Mouse (Mus musculus) frontal cortex, adult 2 months (tissue): ENCODE data around the gene Srgap2. TPM values are rescaled to one million over a fixed set of nuclear protein-coding genes. Genes with fewer than 3 reads are reported as not detected.
"Not testable (repeated sequence)": the region's sequence is repeated elsewhere in the genome, so short reads cannot be mapped to it uniquely, and the experiment has no call there.

Source experiments
- DNase-seq, 2 experiments: peaks; one replicate each; pipeline ENCODE4 v3.0.0; 2022; ENCODE audit warnings: low spot score in 1 of 2; ENCODE audit errors: extremely low spot score in 1 of 2
- polyA plus RNA-seq: library from polyadenylated mRNA; depleted of rRNA; stranded (reverse); fragments of >200 nt; gene quantifications from 2 replicates; pipeline ENCODE4 v1.2.3, GENCODE M21; 2012; rRNA removed

Gene Srgap2
- polyA plus RNA-seq = 42.7 and 48.4 TPM in 2 replicates

DNA sequence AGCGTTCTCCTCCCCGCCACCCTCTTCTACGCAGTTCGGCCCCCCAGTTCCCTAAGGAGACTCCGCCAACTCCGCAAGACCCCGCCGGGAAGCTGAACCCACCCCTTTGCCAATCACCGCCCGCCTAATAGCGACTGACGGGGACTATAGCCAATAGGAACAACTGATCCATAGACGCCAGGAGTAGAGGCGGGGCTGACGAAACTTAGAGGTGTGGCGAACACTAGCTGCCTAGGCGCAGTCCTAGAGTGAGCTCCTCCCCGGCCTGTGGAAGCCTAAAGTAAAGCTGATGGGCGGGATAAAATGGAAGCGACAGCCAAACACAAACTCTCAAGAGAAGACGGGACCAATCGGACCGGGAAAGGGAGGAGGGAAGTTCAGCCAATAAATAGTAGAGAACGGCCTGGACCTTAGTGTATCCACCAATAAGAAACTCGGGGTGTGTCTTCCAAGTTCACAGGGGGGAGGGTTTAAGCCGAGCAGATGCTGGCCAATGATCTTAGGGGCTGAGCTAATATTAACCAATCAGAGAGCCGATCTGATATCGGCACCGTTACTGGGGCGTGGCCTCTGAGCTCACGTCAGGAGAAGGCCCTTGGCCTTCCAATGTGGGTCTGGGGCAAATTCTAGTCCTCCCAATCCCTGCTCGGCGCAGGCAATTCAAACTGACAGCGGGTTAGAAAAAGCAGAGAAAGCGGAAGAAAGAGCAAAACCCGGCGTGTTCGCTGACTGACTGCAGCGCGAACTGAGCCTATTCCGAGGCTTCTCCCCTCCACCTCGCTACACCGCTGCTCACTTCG lies at the start of gene Srgap2, which contains the start of gene Fam72a:
Srgap2 (minus strand) TSS at position 72 of the 800 bp plus-strand sequence.
Fam72a (plus strand) TSS at position 623 of the 800 bp plus-strand sequence.
- peak; percentile 99 to 100 for DNase-seq

DNA sequence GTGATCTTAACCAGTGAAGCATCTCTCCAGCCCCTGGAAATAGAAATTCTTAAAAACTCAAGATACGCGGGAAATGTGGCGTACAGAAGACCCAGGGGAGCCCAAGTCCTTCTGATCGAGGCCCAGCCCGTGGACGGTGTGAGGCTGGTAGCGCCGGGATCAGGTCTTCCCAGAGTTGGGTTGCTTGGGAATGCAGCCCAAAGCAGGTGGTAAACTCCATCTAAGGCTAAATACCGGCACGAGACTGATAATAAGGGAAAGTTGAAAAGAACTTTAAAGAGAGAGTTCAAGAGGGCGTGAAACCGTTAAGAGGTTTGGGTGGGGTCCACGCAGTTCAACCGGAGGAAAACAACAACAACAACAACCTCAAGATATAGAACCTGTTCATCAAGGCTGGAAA lies 46.6 kb upstream of the Srgap2 start:
- no peak for DNase-seq

DNA sequence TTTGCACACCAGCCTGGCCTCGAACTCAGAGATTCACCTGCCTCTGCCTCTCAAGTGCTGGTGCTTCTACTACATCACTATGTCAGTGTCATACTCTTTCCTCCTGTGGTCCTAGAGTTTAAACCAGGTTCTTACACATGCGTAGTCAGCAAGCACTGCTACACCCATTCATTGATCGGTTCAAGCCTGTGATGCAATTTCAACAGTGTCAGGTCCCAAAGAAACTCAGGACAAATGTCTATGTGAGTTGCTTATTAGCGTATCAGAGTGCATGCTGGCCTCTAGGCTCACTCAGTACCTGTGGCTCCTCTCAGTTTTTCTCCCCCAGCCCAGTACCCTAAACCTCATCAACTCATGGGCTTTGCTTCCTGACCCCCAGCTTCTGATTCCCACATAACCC lies 43.2 kb upstream of the Srgap2 start:
- no peak for DNase-seq

DNA sequence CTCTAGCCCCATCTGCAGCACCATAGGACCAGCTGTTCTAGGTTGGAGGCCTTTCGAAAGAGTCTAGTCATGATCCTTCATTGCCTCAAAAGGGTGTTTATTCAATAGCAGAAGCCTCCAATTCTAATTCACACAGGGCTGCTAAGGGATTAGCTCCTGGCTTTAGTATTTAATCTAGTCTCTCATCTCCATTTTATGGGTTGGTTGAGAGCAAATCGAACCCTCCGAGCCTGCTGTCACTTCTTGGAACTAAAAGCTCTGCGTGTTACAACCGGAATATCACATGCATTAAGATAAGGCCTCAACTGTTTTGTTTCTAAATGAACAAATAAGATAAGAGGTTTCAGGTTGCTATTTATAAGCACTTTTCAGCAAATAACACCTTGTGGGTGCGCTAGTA lies 42.6 kb upstream of the Srgap2 start:
- no peak for DNase-seq

DNA sequence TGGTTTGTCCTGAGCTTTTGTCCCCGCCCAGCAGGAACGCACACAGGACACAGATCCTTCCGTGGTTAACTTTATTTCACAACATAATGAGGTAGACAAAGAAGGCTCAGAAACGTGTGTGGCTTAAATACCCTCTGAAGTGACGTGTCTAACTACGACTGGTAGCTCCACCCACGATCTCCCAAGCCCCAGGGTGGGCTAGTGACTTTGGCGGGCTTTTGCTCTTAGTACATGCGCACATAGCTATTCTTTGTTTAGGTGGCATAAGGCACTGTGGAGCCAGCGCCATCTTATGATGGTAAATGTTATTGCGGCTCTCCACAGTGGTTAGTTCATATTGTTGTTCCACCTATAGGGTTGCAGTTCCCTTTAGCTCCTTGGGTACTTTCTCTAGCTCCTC lies 38.9 kb upstream of the Srgap2 start:
- DNase-seq = not testable (repeated sequence)

DNA sequence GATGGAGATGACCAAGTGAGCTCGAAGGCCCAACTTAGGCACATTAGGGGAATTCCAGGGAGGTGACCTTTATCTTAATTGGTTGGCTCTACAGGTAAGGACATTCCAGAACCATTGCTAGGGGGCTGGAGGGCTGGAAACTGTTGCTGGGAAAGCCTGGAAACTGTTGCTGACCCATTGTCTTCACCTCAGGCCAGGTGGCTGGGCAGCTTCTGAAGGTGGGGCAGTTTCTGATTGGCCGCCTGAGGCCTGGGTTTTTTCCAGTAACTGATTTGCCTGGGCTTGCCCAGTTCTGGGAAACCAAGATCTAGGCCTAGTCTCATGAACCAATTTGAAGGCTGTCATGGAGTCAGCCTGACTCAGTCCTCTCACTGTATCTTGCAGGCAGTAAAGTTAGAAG lies 34.9 kb upstream of the Srgap2 start:
- no peak for DNase-seq

DNA sequence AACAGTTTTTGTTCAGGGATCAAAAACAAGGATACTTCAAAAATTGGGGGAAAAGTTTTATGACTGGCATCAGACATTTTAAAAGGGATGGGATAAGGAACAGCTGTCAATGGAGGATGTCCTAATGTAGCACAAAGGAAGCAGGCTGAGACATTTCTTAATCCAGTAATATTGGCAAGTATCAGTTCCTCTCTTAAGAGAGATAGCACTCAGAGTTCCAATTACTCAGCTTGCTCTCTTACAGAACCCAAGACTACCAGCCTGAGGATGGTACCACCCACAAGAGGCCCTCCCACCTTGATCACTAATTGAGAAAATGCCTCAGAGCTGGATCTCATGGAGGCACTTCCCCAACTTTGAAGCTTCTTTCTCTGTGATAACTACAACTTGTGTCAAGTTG lies 33.3 kb upstream of the Srgap2 start:
- DNase-seq = no peak

DNA sequence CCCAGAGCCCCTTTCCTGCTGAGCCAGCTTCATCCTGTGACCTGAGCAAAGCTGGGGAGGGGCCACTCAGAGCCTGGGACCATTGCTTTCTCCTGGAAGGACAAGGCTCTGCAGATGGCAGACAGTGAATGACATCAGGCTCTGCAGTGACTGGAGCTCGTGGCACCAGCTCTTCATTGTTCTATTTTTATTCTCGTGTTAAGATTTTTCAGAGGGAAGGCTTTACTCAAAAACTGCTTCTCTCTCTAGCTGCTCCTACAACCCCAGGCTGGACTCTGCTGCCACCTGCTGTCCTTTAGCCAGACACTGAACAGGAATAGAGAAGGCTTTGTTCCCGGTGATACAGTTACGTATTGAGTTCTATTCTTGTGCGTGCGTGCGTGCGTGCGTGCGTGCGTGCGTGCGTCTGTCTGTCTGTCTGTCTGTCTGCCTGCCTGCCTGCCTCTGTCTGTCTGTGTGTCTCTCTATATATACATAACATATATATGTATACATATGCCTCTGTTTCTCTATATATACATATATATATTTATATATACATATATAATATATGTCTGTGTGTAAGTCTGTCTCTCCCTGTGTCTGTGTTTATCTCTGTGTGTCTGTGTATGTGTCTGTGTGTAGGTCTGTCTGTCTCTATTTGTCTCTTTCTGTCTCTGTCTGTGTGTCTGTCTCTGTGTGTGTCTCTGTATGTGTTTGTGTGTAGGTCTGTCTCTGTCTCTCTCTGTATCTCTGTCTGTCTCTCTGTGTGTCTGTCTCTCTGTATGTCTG lies 28.1 kb upstream of the Srgap2 start:
- DNase-seq = peak; percentile 76 to 91

DNA sequence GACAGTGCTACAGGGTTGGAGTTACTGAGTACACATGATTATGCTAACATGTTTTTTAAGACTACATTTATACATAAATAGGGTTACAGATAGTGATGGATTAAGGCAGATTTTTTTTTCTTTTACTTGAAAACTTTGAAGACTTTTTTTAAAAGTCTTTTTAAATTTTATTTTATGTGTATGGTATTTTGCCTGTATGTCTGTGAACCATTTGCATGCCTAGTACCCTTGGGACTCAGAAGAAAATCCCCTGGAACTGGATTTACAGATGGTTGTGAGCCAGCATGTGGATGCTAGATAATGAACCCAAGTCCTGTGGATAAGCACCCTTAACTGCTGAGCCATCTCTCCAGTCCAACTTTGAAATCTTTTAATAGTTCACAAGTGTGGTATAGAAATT lies 26.3 kb upstream of the Srgap2 start:
- DNase-seq = no peak

DNA sequence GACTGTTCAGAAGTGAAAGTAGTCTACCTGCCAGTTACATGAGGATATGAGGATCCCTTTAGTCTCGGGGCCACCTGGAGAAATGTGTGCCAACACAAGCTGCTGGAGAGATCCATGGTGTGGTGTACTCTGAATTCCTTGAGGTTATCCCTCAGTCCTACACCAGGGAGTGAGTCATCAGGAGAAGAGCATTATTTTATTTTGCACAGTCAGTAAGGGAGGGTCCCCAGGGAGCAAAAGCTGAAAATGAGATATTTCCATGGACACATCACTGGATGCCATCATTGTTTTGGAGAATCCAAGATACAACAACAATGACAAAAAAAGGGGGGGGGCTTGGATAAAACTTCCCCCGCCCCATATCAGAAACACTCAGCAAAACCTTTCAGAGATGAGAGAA lies 24.8 kb upstream of the Srgap2 start:
- no peak for DNase-seq

DNA sequence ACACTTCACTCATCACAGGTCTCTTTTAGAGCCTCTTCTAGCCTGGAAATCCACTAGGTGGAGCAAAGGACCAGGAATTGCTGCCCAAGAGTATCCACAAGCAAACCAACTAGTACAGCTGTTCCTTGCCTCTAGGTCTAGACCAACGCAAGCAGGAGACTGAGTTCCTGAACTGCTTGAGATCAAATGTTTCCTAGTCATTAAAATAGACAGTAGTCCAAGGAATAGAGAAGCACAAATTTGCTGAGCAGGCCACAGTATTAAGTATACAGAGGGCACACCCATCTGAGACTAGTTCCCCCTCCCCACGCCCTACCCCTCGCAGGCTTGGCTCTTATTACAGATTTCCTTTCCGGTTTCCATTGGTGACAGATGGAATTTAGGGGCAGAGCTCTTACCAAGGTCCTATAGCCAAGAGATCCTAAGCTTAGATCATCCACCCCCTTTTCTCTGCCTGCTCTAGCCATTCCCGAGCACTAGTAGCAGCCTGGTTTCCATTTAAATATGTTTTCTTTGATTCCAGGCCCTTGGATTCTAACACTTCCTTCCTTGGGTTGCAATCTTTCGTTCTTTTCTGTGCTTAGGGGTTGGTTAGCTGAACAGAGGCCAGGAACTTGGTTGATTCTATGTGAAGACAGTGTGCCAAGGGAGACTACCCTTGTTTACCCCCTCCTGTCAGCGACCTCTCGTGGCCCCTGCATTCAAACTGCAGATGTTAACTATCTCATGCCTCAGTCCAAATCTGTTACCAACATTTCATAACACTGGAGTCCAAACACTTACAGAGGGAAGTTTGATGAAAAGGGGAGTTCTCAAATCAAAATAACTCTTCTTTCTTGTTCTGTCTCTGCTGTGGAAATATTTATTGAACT lies 21.6 kb upstream of the Srgap2 start:
- DNase-seq = peak; percentile 53 to 76

DNA sequence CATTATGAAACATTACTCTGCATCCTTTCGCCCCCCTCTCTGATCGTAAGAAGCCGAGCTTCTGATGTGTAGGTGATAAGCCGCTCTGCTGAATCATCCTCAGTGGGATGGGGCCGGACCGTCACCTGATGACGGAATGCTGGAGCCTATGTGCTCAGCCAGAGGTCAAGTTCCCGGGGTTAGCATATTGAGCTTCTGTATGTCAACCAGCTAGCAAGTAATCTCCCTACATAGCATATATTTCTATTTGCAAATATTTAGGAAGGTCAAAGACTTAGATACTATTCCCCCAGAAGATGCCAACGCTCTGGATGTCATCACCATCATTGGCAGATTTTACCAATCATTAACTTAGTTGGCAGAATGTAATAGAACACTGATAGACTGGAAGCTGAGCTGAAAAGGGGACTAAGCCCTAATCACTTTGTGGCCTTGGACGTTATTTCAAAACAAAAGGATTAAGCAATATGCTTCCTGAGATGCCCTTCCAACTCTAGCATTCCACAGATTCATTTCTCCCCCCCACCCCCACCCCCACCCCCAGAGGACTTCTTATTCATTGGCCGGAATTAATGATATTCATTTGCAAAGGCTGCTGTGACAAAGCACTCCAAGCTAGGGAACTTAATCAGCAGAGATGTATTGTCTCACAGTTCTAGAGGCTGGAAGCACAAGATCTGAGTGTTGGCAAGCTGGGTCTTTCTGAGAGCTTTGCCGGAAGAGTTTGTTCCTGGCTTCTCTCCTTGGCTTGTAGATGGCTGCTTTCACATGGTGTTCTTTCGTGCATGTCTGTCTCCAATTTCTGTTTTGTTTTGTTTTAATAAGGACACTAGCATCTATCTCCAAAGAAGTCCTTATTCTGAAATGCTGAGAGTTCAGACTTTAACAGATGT lies 19.9 kb upstream of the Srgap2 start:
- no peak for DNase-seq

DNA sequence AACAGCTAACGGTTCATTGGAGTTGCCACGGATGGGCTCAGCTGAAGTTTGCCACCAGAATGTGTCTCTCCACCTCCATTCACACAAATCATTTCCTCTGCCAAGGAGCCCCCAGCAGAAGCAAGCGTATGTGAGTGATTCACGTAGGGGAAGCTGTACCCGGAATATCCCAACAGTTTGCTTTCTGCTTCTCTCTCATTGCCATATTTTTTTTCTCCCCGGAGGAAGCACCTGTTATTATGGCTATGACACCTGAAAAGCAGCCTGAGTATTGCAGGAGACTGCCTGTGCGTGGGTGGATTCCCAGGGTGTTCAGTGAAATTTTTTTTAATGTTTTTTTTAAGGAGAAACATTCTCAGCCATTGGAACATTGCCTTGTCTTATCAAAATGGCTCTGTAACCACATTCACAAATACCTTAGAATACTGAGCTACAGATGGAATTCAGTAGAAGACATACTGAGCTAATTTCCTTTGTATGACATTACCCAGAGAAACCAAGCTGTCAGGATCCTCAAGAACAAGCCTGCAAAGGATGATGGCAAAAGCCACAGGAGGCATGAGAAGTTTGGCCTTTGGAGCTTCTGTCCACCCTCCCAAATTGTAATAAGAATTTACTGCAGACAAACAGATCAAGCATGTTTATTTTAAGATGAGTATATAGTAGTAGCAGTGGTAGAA lies 16.9 kb upstream of the Srgap2 start:
- peak in 1 of 2 experiments; percentile 43 for DNase-seq

DNA sequence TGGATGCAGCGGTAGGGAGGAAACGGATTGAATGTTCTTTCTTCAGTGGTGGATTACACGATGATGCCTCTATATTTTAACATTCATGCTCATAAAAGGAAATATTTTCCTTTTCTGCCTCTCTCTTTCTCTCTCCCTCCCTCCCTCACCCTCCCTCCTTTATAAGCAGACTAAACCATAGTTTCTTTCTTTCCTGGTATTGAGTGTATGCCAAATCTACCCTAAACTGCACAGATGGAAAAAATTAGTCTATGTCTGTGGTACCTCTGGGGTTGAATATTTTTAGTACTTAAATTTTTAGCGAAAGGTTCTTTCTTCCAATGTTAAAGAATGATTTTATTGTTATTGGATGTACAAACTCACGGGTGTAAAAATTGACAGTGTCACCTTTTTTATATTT lies 14.8 kb upstream of the Srgap2 start:
- DNase-seq = no peak

DNA sequence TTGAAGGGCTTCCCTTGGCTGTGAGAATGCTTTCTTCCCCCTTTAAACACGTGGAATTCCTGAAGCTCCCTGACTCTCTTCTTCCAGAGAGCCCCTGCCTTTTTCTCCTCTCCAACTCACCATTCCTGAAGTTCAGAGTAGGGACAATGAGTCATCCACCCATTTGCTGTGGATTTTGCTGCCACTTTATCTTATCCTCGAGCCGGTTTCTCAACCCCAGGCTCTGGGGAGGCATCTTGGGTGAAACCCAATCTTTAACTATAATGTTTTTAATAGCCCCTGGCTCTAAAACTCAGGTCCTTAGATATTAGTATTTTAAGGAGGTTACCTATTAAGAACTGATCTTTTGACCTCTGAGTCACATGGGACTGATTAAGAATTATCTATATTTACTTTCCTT lies 14.3 kb upstream of the Srgap2 start:
- DNase-seq = no peak

DNA sequence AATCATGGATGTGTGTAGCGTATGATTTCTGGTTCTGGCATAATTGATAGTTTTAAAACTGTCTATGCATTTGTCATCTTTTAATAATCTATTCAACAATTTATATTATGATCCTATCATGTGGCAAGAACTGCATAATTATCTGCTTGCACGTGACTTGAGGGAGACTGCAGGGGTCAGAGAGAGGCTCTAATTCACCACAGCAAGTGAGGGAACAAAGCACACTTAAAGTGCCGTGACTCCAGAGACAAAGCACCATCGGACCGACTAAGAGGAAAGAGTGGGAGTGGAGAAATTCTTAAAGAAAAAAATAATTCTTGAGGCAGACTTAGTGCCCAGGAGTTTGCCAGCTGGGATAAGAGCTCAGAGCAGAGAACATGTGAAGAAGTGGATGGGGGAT lies 13.6 kb upstream of the Srgap2 start:
- no peak for DNase-seq

DNA sequence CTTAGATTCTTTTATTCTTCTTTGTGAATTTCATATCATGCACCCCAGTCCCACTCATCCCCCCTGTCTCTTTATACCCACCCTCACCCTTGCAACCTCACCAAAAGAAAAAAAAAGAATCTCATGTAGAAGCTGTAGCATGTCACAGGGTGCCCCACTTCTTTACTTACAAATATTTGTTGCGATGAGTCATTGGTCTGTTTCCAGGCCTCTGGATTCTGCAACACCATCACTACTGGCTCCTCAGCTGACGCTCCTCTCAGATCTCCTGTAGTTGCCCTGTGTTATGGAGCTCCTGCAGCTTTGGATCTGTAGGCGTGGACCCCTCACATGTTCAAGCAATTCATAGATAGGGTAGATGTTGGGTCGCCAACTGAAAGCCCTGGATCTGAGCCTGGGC lies 12.6 kb upstream of the Srgap2 start:
- DNase-seq = no peak

DNA sequence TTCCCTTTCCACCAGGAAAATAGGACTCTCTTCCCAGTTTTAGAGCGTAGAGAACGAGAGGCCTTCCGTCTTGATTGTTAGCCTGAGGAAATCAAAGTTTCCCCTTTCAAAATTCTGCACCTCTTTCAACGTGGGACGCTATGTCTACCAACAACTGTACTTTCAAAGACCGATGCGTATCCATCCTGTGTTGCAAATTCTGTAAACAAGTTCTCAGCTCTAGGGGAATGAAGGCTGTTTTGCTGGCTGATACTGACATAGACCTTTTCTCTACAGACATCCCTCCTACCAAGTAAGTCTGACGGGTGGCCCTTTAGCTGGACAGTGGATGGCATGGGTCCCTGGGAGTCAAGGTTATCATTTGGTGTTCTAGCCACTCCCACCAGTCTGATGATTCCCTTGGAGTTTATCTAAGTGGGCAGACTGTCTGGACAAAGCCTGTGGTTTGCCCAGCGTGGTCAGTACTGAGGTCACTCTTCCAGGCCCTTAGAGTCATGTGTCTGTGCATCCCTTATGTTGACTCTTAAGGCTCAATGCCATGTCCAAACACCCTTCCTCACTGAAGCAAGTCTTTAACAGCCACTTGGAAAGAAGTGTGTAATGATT lies 1.5 kb upstream of the Srgap2 start:
- DNase-seq = no peak

DNA sequence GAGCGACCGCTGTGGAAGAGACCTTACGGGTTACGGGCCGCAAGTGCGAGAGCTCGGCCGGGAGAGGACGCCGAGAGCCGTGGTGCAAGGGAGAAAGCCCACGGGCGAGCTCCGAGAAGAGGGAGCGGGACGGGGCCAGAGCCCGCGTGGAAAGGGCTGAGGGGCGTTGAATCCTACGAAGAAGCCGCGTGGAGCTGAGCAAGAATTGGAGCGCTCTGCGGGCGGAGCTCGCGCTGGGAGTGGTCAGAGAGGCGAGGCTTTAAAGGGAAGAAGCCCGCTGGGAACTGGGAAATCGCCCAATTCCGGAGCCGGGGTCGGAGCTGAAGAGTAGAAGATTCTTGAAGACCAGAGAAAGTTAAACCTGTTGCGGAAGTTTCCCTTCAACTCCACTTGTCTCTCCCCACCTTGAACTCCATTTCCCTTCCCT lies 942 bp upstream of the Srgap2 start:
- peak in 1 of 2 experiments; percentile 39 for DNase-seq
